Mouse (Mus musculus): ENCODE data around the gene Iqsec1. TPM values are rescaled to one million over a fixed set of nuclear protein-coding genes. Genes with fewer than 3 reads are reported as not detected.

Iqsec1 gene
- polyA plus RNA-seq, 1 experiment from 2014 or later = 8.7 TPM

DNA sequence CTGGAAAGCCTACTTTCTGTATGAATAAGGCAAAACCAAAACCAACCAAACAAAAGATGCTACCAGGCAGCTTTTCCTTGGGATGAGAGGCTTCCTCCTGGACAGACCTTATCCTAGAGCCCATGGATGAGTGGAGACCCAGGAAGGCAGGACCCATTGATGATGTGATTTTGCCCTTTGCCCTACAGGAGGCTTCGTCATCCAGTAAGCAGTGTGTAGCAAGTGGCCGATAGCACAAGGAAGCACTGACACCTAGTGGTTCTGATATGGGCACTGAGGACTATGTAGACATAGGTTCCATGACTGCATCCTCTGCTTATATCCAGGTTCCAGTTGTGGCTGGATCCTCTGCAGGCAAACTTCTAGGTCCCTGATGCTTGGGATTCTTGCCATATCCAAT lies 168.6 kb downstream of the Iqsec1 start:
- no peaks in the 10 kb centered on the region for H3K4me1 ChIP-seq (replicated peaks)
- no peaks in the 10 kb centered on the region for H3K9me3 ChIP-seq
- H3K4me3 ChIP-seq (replicated peaks) = no peak overlapping the region
- no peak overlapping the region for H3K27ac ChIP-seq
- no peak overlapping the region for H3K4me2 ChIP-seq (replicated peaks)
- peak; percentile 51; the same call in 1 of the 2 replicates for ATAC-seq
- no peaks in the 10 kb centered on the region for H3K36me3 ChIP-seq
- no peaks in the 10 kb centered on the region for H3K27me3 ChIP-seq (replicated peaks)
- WGBS = 65% methylated on average over 2 of the region's 2 CpGs
- no peak overlapping the region for H3K9ac ChIP-seq

DNA sequence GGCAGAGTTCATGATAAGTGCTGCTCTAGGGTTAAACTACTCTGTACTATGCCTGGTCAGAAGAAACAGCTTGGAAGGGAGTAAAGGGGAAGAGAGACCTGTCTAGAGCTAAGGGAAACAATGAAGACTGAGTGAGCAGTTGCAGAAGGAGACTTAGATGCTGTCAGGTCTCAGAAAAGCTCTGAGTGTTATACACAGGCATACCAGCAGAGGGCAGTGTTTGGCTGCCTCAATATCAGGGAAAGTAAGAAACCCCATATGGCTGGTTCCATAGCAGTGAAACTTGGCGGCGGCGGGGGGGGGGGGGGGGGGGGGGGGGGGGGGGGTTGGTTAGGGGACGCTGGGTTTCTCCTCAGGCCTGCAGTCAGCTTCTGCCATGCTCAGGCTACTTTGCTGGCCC lies 169.5 kb downstream of the Iqsec1 start:
- Histone ChIP-seq H3K27me3 (replicated peaks) (no peaks in the 10 kb centered on the region), H3K9ac (no peak overlapping the region), H3K9me3 (no peaks in the 10 kb centered on the region), H3K4me3 (replicated peaks) (no peak overlapping the region), H3K4me1 (replicated peaks) (no peaks in the 10 kb centered on the region), H3K27ac (no peak overlapping the region), H3K36me3 (no peaks in the 10 kb centered on the region), H3K4me2 (replicated peaks) (no peak overlapping the region)
- WGBS = 0% methylated on average over 1 of the region's 4 CpGs
- no peak for ATAC-seq

- WGBS = 80% methylated on average over 3 of the region's 3 CpGs
- Histone ChIP-seq H3K27ac (no peak overlapping the region), H3K27me3 (replicated peaks) (no peaks in the 10 kb centered on the region), H3K4me3 (replicated peaks) (no peak overlapping the region), H3K9me3 (no peaks in the 10 kb centered on the region), H3K4me2 (replicated peaks) (no peak overlapping the region), H3K9ac (no peak overlapping the region), H3K4me1 (replicated peaks) (no peaks in the 10 kb centered on the region), H3K36me3 (no peaks in the 10 kb centered on the region)
- no peak for ATAC-seq
Observed at GRCm38 (mm10) chr6:90816551-90816950, 171.9 kb downstream of the Iqsec1 start.

- WGBS = 73% methylated on average over 3 of the region's 3 CpGs
- H3K27me3 ChIP-seq (replicated peaks) = no peaks in the 10 kb centered on the region
- H3K4me3 ChIP-seq (replicated peaks) = no peak overlapping the region
- H3K9ac ChIP-seq = no peak overlapping the region
- no peaks in the 10 kb centered on the region for H3K4me1 ChIP-seq (replicated peaks)
- no peak for ATAC-seq
- H3K4me2 ChIP-seq (replicated peaks) = no peak overlapping the region
- no peak overlapping the region for H3K27ac ChIP-seq
- H3K36me3 ChIP-seq = no peaks in the 10 kb centered on the region
- H3K9me3 ChIP-seq = no peaks in the 10 kb centered on the region
Observed at GRCm38 (mm10) chr6:90815341-90815740, 173.1 kb downstream of the Iqsec1 start.

GRCm38 (mm10) chr6:90813526-90813925 lies 175.0 kb downstream of the Iqsec1 start:
- ATAC-seq = no peak
- Histone ChIP-seq H3K36me3 (no peaks in the 10 kb centered on the region), H3K4me3 (replicated peaks) (no peak overlapping the region), H3K9me3 (no peaks in the 10 kb centered on the region), H3K27ac (no peak overlapping the region), H3K9ac (no peak overlapping the region), H3K4me2 (replicated peaks) (no peak overlapping the region), H3K4me1 (replicated peaks) (peaks cover 10% of the 10 kb centered on the region), H3K27me3 (replicated peaks) (peaks cover 3% of the 10 kb centered on the region; the same call in 1 of the 2 replicates)
- 64% methylated on average over 1 of the region's 1 CpGs for WGBS

DNA sequence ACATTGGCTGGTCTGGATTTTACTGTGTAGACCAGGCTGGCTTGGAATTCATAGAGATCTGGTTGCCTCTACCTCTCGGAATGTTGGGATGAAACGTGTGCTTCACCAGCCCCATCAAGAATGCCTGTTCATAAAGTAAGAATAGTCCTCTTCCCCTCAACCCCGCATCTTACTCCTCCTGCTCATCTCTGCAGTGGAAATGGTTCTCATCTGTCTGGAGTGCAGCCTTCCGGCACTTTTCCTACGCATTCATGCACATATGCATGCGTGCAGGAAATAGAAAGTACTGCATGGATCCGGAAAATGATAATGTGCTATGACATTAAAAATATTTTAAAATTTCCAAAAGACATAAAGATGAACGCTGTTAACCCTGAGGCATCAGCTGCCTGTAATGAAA lies 175.9 kb downstream of the Iqsec1 start:
- H3K9ac ChIP-seq = no peak overlapping the region
- H3K4me2 ChIP-seq (replicated peaks) = no peak overlapping the region
- H3K4me3 ChIP-seq (replicated peaks) = no peak overlapping the region
- no peaks in the 10 kb centered on the region for H3K9me3 ChIP-seq
- H3K27ac ChIP-seq = no peak overlapping the region
- H3K4me1 ChIP-seq (replicated peaks) = peaks cover 14% of the 10 kb centered on the region
- WGBS = 79% methylated on average over 8 of the region's 8 CpGs
- H3K36me3 ChIP-seq = no peaks in the 10 kb centered on the region
- ATAC-seq = no peak
- H3K27me3 ChIP-seq (replicated peaks) = peaks cover 3% of the 10 kb centered on the region; the same call in 1 of the 2 replicates

DNA sequence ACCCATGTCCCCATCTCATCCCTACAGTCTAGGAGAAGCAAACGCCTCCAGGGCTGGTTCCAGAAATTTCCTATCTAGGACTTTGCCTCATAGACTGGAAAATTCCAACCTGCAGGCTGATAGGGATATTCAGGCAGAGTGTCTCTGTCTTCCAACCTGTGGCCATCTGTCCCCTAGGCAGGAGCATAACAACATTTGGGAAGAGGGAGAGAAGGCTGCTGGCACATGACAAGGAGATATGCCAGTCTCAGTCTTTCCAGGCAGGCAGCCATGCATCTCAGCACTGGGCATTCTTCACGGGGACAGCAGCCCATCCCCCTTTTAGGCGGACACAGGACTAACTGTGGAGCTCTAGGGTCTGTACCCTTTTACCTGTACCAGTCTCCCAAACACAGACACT lies 176.4 kb downstream of the Iqsec1 start:
- H3K36me3 ChIP-seq = no peaks in the 10 kb centered on the region
- H3K4me1 ChIP-seq (replicated peaks) = peaks cover 14% of the 10 kb centered on the region
- no peak for ATAC-seq
- H3K4me3 ChIP-seq (replicated peaks) = no peak overlapping the region
- peaks cover 3% of the 10 kb centered on the region; the same call in 1 of the 2 replicates for H3K27me3 ChIP-seq (replicated peaks)
- WGBS = 71% methylated on average over 3 of the region's 3 CpGs
- no peak overlapping the region for H3K4me2 ChIP-seq (replicated peaks)
- no peak overlapping the region for H3K27ac ChIP-seq
- H3K9ac ChIP-seq = no peak overlapping the region
- no peaks in the 10 kb centered on the region for H3K9me3 ChIP-seq

DNA sequence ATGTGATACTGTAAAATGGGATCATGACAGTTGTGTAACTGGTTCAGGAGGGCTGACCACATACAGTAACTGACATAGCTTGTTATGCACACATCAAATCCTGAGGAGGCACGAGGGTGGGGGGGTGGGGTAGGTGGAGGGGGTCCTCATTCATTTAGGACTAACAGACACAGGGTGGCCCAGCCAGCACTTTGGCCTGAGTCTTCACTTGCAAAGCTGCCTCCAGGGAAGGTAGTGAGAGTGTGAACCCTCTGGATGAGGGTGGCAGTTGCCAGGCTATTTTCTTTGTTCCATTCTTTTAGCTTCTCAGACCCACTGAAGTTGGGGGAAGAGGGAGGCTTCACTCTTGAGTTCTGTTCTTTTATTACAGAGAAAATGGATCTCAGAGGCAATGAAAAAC lies 177.9 kb downstream of the Iqsec1 start:
- peaks cover 3% of the 10 kb centered on the region; the same call in 1 of the 2 replicates for H3K27me3 ChIP-seq (replicated peaks)
- peaks cover 14% of the 10 kb centered on the region for H3K4me1 ChIP-seq (replicated peaks)
- WGBS = 46% methylated on average over 1 of the region's 1 CpGs
- H3K27ac ChIP-seq = no peak overlapping the region
- no peak overlapping the region for H3K4me2 ChIP-seq (replicated peaks)
- H3K36me3 ChIP-seq = no peaks in the 10 kb centered on the region
- no peak overlapping the region for H3K9ac ChIP-seq
- no peak for ATAC-seq
- H3K4me3 ChIP-seq (replicated peaks) = no peak overlapping the region
- no peaks in the 10 kb centered on the region for H3K9me3 ChIP-seq

DNA sequence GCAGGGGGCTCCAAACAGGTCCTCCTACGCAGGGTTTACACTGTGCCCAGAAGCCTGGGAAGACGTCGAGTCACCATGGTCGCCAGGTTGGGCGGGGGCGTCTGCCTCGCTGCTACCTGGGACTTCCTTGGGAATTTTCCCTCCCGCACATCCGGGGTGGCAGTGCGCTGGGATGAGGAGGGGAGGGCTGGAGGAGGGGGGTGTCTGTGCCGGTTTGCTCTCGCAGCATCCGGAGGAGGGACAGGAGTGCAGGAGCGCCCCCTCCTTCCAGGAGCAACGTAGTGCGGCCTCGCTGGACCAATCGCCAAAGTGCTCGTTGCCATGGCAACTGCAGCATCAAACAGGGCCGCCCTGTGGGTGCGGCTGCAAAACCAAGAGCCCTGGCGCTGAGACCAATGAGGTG lies 178.5 kb downstream of the Iqsec1 start:
- no peak overlapping the region for H3K9ac ChIP-seq
- ATAC-seq = peak; percentile 76
- H3K4me1 ChIP-seq (replicated peaks) = peaks cover 14% of the 10 kb centered on the region
- no peak overlapping the region for H3K27ac ChIP-seq
- 4% methylated on average over 22 of the region's 22 CpGs for WGBS
- H3K27me3 ChIP-seq (replicated peaks) = peaks cover 3% of the 10 kb centered on the region; the same call in 1 of the 2 replicates
- H3K9me3 ChIP-seq = no peaks in the 10 kb centered on the region
- no peak overlapping the region for H3K4me3 ChIP-seq (replicated peaks)
- H3K4me2 ChIP-seq (replicated peaks) = peak overlapping the region; percentile 35
- no peaks in the 10 kb centered on the region for H3K36me3 ChIP-seq

DNA sequence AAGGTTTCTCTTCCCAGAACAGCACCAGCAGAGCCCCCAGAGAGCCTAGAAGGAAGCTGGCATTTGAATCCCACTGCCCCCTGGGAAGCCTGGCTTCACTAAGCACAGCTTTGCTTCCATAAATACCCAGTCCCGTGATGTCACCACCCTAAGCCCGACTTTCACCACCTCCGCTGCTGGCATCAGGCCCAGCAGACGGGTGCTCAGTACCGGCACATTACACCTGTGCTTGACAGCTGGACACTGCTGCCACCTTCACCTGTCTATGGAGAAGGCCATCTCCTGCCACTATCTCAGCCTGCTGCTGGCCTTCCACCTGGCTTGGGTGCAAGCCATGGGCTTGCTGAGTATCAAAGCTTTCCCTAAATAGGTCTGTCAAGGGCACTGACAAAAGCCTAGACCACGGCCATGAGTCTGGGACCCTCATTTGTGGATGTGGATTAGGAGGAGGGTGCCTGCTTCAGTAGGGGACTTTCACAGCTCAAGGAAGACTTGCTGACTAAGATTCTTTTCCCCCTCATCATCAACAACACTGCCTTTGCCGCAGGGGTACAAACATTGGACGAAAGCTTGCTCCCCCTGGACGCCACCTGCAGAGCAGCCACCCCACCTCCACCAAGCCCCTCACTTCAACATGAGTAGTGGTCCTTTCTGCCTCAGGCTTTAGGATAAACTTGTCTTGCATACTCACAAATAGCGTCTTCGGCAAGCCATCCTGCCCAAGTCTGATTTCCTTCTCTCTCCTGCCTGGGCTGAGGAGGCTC lies 179.2 kb downstream of the Iqsec1 start:
- 66% methylated on average over 11 of the region's 11 CpGs for WGBS
- no peaks in the 10 kb centered on the region for H3K36me3 ChIP-seq
- no peak overlapping the region for H3K4me3 ChIP-seq (replicated peaks)
- H3K4me1 ChIP-seq (replicated peaks) = peaks cover 14% of the 10 kb centered on the region
- H3K27ac ChIP-seq = no peak overlapping the region
- no peaks in the 10 kb centered on the region for H3K9me3 ChIP-seq
- no peak for ATAC-seq
- no peak overlapping the region for H3K4me2 ChIP-seq (replicated peaks)
- H3K9ac ChIP-seq = no peak overlapping the region
- H3K27me3 ChIP-seq (replicated peaks) = peaks cover 3% of the 10 kb centered on the region; the same call in 1 of the 2 replicates

DNA sequence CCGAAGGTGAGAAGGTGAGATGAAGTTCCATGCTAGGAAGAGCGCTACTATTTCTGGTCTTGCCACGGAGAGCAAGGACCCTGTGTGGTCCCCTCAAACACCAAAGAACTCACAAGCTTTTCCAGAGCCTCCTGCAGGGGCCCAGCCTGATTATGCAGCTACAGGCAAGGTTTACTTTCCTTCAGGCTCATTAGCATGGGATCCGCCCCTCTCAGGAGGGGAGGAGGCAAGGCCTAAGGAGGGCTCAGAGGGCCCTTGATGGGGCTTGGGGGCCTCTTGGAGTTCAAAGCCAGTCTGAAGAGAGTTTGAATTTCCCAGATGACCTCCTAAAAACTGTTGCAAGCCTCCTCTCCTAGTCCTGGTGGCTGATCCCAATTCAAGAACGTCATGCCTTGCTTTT lies 179.9 kb downstream of the Iqsec1 start:
- WGBS = 21% methylated on average over 5 of the region's 5 CpGs
- Histone ChIP-seq H3K27me3 (replicated peaks) (peaks cover 3% of the 10 kb centered on the region; the same call in 1 of the 2 replicates), H3K9ac (no peak overlapping the region), H3K36me3 (no peaks in the 10 kb centered on the region), H3K4me2 (replicated peaks) (no peak overlapping the region), H3K9me3 (no peaks in the 10 kb centered on the region), H3K27ac (no peak overlapping the region), H3K4me3 (replicated peaks) (no peak overlapping the region), H3K4me1 (replicated peaks) (peaks cover 14% of the 10 kb centered on the region)
- ATAC-seq = peak; percentile 71

GRCm38 (mm10) chr6:90808134-90808533 lies 180.4 kb downstream of the Iqsec1 start:
- no peak for ATAC-seq
- H3K9ac ChIP-seq = no peak overlapping the region
- H3K27me3 ChIP-seq (replicated peaks) = peaks cover 3% of the 10 kb centered on the region; the same call in 1 of the 2 replicates
- H3K4me2 ChIP-seq (replicated peaks) = no peak overlapping the region
- no peaks in the 10 kb centered on the region for H3K9me3 ChIP-seq
- H3K4me1 ChIP-seq (replicated peaks) = peaks cover 14% of the 10 kb centered on the region
- H3K36me3 ChIP-seq = no peaks in the 10 kb centered on the region
- H3K4me3 ChIP-seq (replicated peaks) = no peak overlapping the region
- 56% methylated on average over 3 of the region's 3 CpGs for WGBS
- H3K27ac ChIP-seq = no peak overlapping the region

DNA sequence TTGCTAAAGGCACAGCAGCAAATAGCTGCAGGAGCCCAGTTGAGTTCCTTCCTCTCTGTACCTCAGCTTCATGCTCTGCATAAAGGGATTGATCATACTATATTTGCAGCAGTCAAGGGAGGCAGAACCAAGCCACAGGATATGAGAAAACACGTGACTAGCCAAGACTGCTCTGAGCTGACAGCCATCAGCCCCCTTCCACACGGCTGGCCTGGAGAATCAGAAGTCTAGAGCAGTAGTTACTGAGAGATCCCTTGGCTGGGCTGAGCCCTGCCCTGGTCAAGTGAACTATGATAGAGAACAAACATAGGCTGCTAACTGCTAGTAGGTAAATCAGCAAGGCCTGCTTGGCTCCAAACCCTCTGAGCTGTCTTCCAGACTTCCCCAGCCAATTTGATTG lies 180.9 kb downstream of the Iqsec1 start:
- Histone ChIP-seq H3K27ac (no peak overlapping the region), H3K4me1 (replicated peaks) (peaks cover 14% of the 10 kb centered on the region), H3K9me3 (no peaks in the 10 kb centered on the region), H3K9ac (no peak overlapping the region), H3K36me3 (no peaks in the 10 kb centered on the region), H3K4me2 (replicated peaks) (no peak overlapping the region), H3K27me3 (replicated peaks) (peaks cover 3% of the 10 kb centered on the region; the same call in 1 of the 2 replicates), H3K4me3 (replicated peaks) (no peak overlapping the region)
- 63% methylated on average over 2 of the region's 2 CpGs for WGBS
- no peak for ATAC-seq
